Mouse (Mus musculus) spleen, postnatal 10 days (tissue): ENCODE data around the gene 1810065E05Rik.

Source experiments
- DNase-seq, 2 experiments: peaks; one replicate each; pipeline ENCODE4 v3.0.0; 2021 to 2022; ENCODE audit warnings: low spot score in 2 of 2

Gene 1810065E05Rik

GRCm38 (mm10) chr11:58420815-58421214, at the start of gene 1810065E05Rik:
Gene 1810065E05Rik (plus strand): TSS chr11:58421111.
- DNase-seq: no peak

GRCm38 (mm10) chr11:58377273-58377672, 43.6 kb upstream of the 1810065E05Rik start:
- DNase-seq: no peak

- DNase-seq: no peak
Measured at GRCm38 (mm10) chr11:58377686-58378085, 43.2 kb upstream of the 1810065E05Rik start.

GRCm38 (mm10) chr11:58378763-58379278, 42.1 kb upstream of the 1810065E05Rik start, which contains the start of gene Lypd8:
Gene Lypd8 (plus strand): TSS chr11:58379043.
- DNase-seq: no peak

GRCm38 (mm10) chr11:58379516-58379915, 41.4 kb upstream of the 1810065E05Rik start:
- no peak for DNase-seq

- no peak for DNase-seq
Measured at GRCm38 (mm10) chr11:58382471-58382870, 38.4 kb upstream of the 1810065E05Rik start.

- no peak for DNase-seq
Measured at GRCm38 (mm10) chr11:58399985-58400645, 20.8 kb upstream of the 1810065E05Rik start.

- no peak for DNase-seq
Measured at GRCm38 (mm10) chr11:58400655-58401054, 20.3 kb upstream of the 1810065E05Rik start.

GRCm38 (mm10) chr11:58408066-58408465, 12.8 kb upstream of the 1810065E05Rik start:
- DNase-seq: no peak

GRCm38 (mm10) chr11:58418336-58418735, 2.6 kb upstream of the 1810065E05Rik start:
- DNase-seq: no peak

GRCm38 (mm10) chr11:58432259-58432658, 11.3 kb downstream of the 1810065E05Rik start, which contains the start of gene Gm12253:
Gene Gm12253 (plus strand): TSS chr11:58432559.
- no peak for DNase-seq

GRCm38 (mm10) chr11:58437866-58438265, 17.0 kb downstream of the 1810065E05Rik start:
- no peak for DNase-seq

GRCm38 (mm10) chr11:58452759-58453158, 31.8 kb downstream of the 1810065E05Rik start, which contains the start of gene Lypd9:
Gene Lypd9 (minus strand): TSS chr11:58452923.
- DNase-seq: no peak

GRCm38 (mm10) chr11:58453592-58453991, 32.7 kb downstream of the 1810065E05Rik start:
- DNase-seq: no peak

GRCm38 (mm10) chr11:58462170-58462569, 41.3 kb downstream of the 1810065E05Rik start, which contains the start of gene Olfr30:
Gene Olfr30 (minus strand): TSS chr11:58462270.
- no peak for DNase-seq
